Mouse (Mus musculus): ENCODE data around the gene Fam241a. TPM values are rescaled to one million over a fixed set of nuclear protein-coding genes. Genes with fewer than 3 reads are reported as not detected.

Fam241a gene
- 12.0 TPM for polyA plus RNA-seq (2014; fragmentation: Illumina TruSeq; extraction: RNeasy Lipid Tissue Mini Kit (QIAGEN cat#74804); ENCODE audit: insufficient read depth, low read depth, low replicate concordance)

GRCm38 (mm10) chr3:127895792-127896541, at the start of gene Fam241a:
Fam241a (minus strand) TSS chr3:127896324.

GRCm38 (mm10) chr3:127837154-127837865, 58.8 kb downstream of the Fam241a start, which contains the start of gene Ap1ar:
Ap1ar (minus strand) TSS chr3:127837523.

Other genes starting within 250 kb of the Fam241a start
- 1.1 TPM for gene Alpk1, start 115.8 kb downstream of the Fam241a start, polyA plus RNA-seq (2014; fragmentation: Illumina TruSeq; extraction: RNeasy Lipid Tissue Mini Kit (QIAGEN cat#74804); ENCODE audit: insufficient read depth, low read depth, low replicate concordance)
- gene Tifa, start 106.5 kb downstream of the Fam241a start, polyA plus RNA-seq (2014; fragmentation: Illumina TruSeq; extraction: RNeasy Lipid Tissue Mini Kit (QIAGEN cat#74804); ENCODE audit: insufficient read depth, low read depth, low replicate concordance): 7.2 TPM
- gene Ap1ar, start 58.8 kb downstream of the Fam241a start, polyA plus RNA-seq (2014; fragmentation: Illumina TruSeq; extraction: RNeasy Lipid Tissue Mini Kit (QIAGEN cat#74804); ENCODE audit: insufficient read depth, low read depth, low replicate concordance): 21.0 TPM

All from lung, adult 10 weeks (tissue).